Mouse (Mus musculus) liver, embryonic 14.5 days (tissue): ENCODE results near the gene Mdp1. TPM values are rescaled to one million over a fixed set of nuclear protein-coding genes. Genes with fewer than 3 reads are reported as not detected.

Experiments
- ATAC-seq: fragments of 200-750 bp; cut with Nextera tagmentation; 2 replicates; pipeline ENCODE4 v1.8.0; 2017; ENCODE audit warnings: moderate number of reproducible peaks, mild to moderate bottlenecking, moderate library complexity; ENCODE audit not compliant: insufficient read depth
- DNase-seq, 3 experiments: peaks; one replicate each; pipeline ENCODE4 v3.0.0-alpha.2; 2012 to 2013; ENCODE audit warnings: low read depth in 3 of 3, low spot score in 3 of 3
- H3K27ac ChIP-seq: fragments of 300-500 bp; sonication (generic); 2 replicates; pipeline ENCODE4 v1.5.1; 2014; ENCODE audit warnings: moderate library complexity, mild to moderate bottlenecking, control low read depth, inconsistent platforms
- H3K27me3 ChIP-seq: fragments of 300-500 bp; sonication (generic); 2 replicates; pipeline ENCODE4 v1.6.1; 2014; ENCODE audit warnings: mild to moderate bottlenecking, low read length, moderate library complexity; ENCODE audit not compliant: control insufficient read depth, insufficient read depth
- H3K36me3 ChIP-seq: fragments of 300-500 bp; sonication (generic); replicated peaks from 2 replicates; pipeline ENCODE4 v1.6.1; 2014; ENCODE audit warnings: low read depth; ENCODE audit not compliant: control insufficient read depth, insufficient read depth
- H3K4me1 ChIP-seq, 2 experiments: fragments of 200-500 bp in 1 of 2; fragments of 300-500 bp in 1 of 2; sonication (generic) in 1 of 2; replicated peaks; 2 replicates each; pipeline ENCODE4 v1.6.1; 2012 to 2014; ENCODE audit warnings: antibody characterized with exemption in 1 of 2, inconsistent platforms in 1 of 2, low read length in 1 of 2; ENCODE audit not compliant: control insufficient read depth in 2 of 2, insufficient read depth in 2 of 2
- H3K4me2 ChIP-seq: fragments of 300-500 bp; sonication (generic); 2 replicates; pipeline ENCODE4 v1.6.1; 2014; ENCODE audit warnings: low read depth, mild to moderate bottlenecking, control low read depth, moderate library complexity
- H3K4me3 ChIP-seq, 2 experiments: fragments of 200-500 bp in 1 of 2; fragments of 300-500 bp in 1 of 2; sonication (generic) in 1 of 2; 2 replicates each; pipeline ENCODE4 v1.5.1; 2012 to 2014; ENCODE audit warnings: low read depth in 2 of 2, low read length in 2 of 2, mild to moderate bottlenecking in 2 of 2, control low read depth in 1 of 2, inconsistent platforms in 1 of 2, moderate library complexity in 1 of 2; ENCODE audit not compliant: insufficient read depth in 1 of 2
- H3K9ac ChIP-seq: fragments of 300-500 bp; sonication (generic); replicated peaks from 2 replicates; pipeline ENCODE4 v1.6.1; 2014; ENCODE audit warnings: mild to moderate bottlenecking, control low read depth, moderate library complexity
- H3K9me3 ChIP-seq: fragments of 300-500 bp; sonication (generic); 2 replicates; pipeline ENCODE4 v1.6.1; 2016; ENCODE audit warnings: low read length, mixed read lengths; ENCODE audit not compliant: control insufficient read depth
- CTCF ChIP-seq: IDR thresholded peaks from 2 replicates; pipeline ENCODE4 v1.5.1; 2016; ENCODE audit warnings: antibody characterized with exemption, low read depth, control low read depth
- EP300 ChIP-seq: IDR thresholded peaks from 2 replicates; pipeline ENCODE4 v1.6.1; 2016; ENCODE audit warnings: antibody characterized with exemption, low read depth
- WGBS: fragments of 180-500 bp; shearing (Covaris S2); extraction: QIAGEN DNeasy Blood & Tissue Kit; methylation state at CpG from one replicate; pipeline ENCODE4 v1.1.7; 2014; ENCODE audit not compliant: insufficient replicate concordance; 5-methylcytosine and 5-hydroxymethylcytosine counted together
- polyA plus RNA-seq, 2 experiments: library from polyadenylated mRNA; depleted of rRNA in 1 of 2; stranded (reverse) in 1 of 2; unstranded in 1 of 2; fragments of >200 nt; fragmentation: Nextera tagmentation in 1 of 2; extraction: Ambion mirVana in 1 of 2; gene quantifications; 2 replicates each; pipeline versions ENCODE4 v1.2.1 to v1.2.3; 2012 to 2014

Gene Mdp1
- polyA plus RNA-seq, 2 experiments, result 13.4 to 15.5 TPM

GRCm38 (mm10) chr14:55613346-55613745 lies 47.0 kb downstream of the Mdp1 start:
- TF ChIP-seq EP300 (no peak), CTCF (no peak)
- Histone ChIP-seq H3K27me3 (no peaks in the 10 kb centered on the region), H3K27ac (peak overlapping the region; percentile 16; the same call in 1 of the 2 replicates), H3K4me1 (peaks cover 15 to 22% of the 10 kb centered on the region in 2 experiments), H3K36me3 (peaks cover 14% of the 10 kb centered on the region), H3K9ac (no peak overlapping the region), H3K4me2 (no peak overlapping the region), H3K4me3 (no peak overlapping the region), H3K9me3 (no peaks in the 10 kb centered on the region)
- DNase-seq, result no peak
- no peak for ATAC-seq
- WGBS, result 66% methylated on average over 6 of the region's 6 CpGs

GRCm38 (mm10) chr14:55608339-55608738 lies 52.0 kb downstream of the Mdp1 start:
- no peak overlapping the region for H3K4me2 ChIP-seq

More at GRCm38 (mm10) chr14:55608339-55608738, 52.0 kb downstream of the Mdp1 start:
- peaks cover 12 to 23% of the 10 kb centered on the region in 2 experiments for H3K4me1 ChIP-seq
- DNase-seq (no peak), ATAC-seq (no peak)
- WGBS, result 77% methylated on average over 6 of the region's 6 CpGs
- no peak overlapping the region for H3K4me3 ChIP-seq
- no peak overlapping the region for H3K27ac ChIP-seq
- H3K9me3 ChIP-seq, result no peaks in the 10 kb centered on the region
- no peak overlapping the region for H3K9ac ChIP-seq
- H3K36me3 ChIP-seq, result peaks cover 44% of the 10 kb centered on the region
- TF ChIP-seq EP300 (no peak), CTCF (no peak)
- H3K27me3 ChIP-seq, result no peaks in the 10 kb centered on the region

Other genes starting within 250 kb of the Mdp1 start
Only the 30 nearest of the 35 such genes appear.
- gene Carmil3, start 169.9 kb downstream of the Mdp1 start, polyA plus RNA-seq (2012; rRNA removed), result 2.6 TPM in 2 replicates
- 0.32 and 0.45 TPM in 2 replicates for gene Carmil3, start 169.9 kb downstream of the Mdp1 start, polyA plus RNA-seq (2014; fragmentation: Nextera tagmentation; extraction: Ambion mirVana)
- gene Cpne6, start 150.1 kb downstream of the Mdp1 start, polyA plus RNA-seq (2012; rRNA removed), result 0.05 and 0.06 TPM in 2 replicates
- not detected in 2 replicates for gene Cpne6, start 150.1 kb downstream of the Mdp1 start, polyA plus RNA-seq (2014; fragmentation: Nextera tagmentation; extraction: Ambion mirVana)
- not detected in 2 replicates for gene Nrl, start 135.5 kb downstream of the Mdp1 start, polyA plus RNA-seq (2012; rRNA removed)
- not detected in 2 replicates for gene Nrl, start 135.5 kb downstream of the Mdp1 start, polyA plus RNA-seq (2014; fragmentation: Nextera tagmentation; extraction: Ambion mirVana)
- 19.6 and 21.9 TPM in 2 replicates for gene Pck2, start 120.2 kb downstream of the Mdp1 start, polyA plus RNA-seq (2012; rRNA removed)
- gene Pck2, start 120.2 kb downstream of the Mdp1 start, polyA plus RNA-seq (2014; fragmentation: Nextera tagmentation; extraction: Ambion mirVana), result 15.6 and 20.6 TPM in 2 replicates
- 25.4 and 30.9 TPM in 2 replicates for gene Dcaf11, start 100.5 kb downstream of the Mdp1 start, polyA plus RNA-seq (2012; rRNA removed)
- gene Dcaf11, start 100.5 kb downstream of the Mdp1 start, polyA plus RNA-seq (2014; fragmentation: Nextera tagmentation; extraction: Ambion mirVana), result 47.5 and 51.2 TPM in 2 replicates
- gene A730061H03Rik, start 100.1 kb downstream of the Mdp1 start, polyA plus RNA-seq (2012; rRNA removed), result 0.95 and 1.3 TPM in 2 replicates
- gene A730061H03Rik, start 100.1 kb downstream of the Mdp1 start, polyA plus RNA-seq (2014; fragmentation: Nextera tagmentation; extraction: Ambion mirVana), result 1.8 and 2.1 TPM in 2 replicates
- gene Fitm1, start 84.9 kb downstream of the Mdp1 start, polyA plus RNA-seq (2012; rRNA removed), result 0.19 and 0.38 TPM in 2 replicates
- 0.37 and 0.58 TPM in 2 replicates for gene Fitm1, start 84.9 kb downstream of the Mdp1 start, polyA plus RNA-seq (2014; fragmentation: Nextera tagmentation; extraction: Ambion mirVana)
- gene Psme1, start 82.4 kb downstream of the Mdp1 start, polyA plus RNA-seq (2012; rRNA removed), result 32.0 and 51.1 TPM in 2 replicates
- 99.9 and 103 TPM in 2 replicates for gene Psme1, start 82.4 kb downstream of the Mdp1 start, polyA plus RNA-seq (2014; fragmentation: Nextera tagmentation; extraction: Ambion mirVana)
- gene Emc9, start 75.2 kb downstream of the Mdp1 start, polyA plus RNA-seq (2012; rRNA removed), result 19.2 and 20.3 TPM in 2 replicates
- gene Emc9, start 75.2 kb downstream of the Mdp1 start, polyA plus RNA-seq (2014; fragmentation: Nextera tagmentation; extraction: Ambion mirVana), result 32.8 and 33.0 TPM in 2 replicates
- 36.2 and 56.0 TPM in 2 replicates for gene Psme2, start 69.4 kb downstream of the Mdp1 start, polyA plus RNA-seq (2012; rRNA removed)
- gene Psme2, start 69.4 kb downstream of the Mdp1 start, polyA plus RNA-seq (2014; fragmentation: Nextera tagmentation; extraction: Ambion mirVana), result 181 and 190 TPM in 2 replicates
- 6.2 and 6.5 TPM in 2 replicates for gene Rnf31, start 68.8 kb downstream of the Mdp1 start, polyA plus RNA-seq (2012; rRNA removed)
- gene Rnf31, start 68.8 kb downstream of the Mdp1 start, polyA plus RNA-seq (2014; fragmentation: Nextera tagmentation; extraction: Ambion mirVana), result 6.6 and 7.6 TPM in 2 replicates
- 13.5 and 15.1 TPM in 2 replicates for gene Irf9, start 56.9 kb downstream of the Mdp1 start, polyA plus RNA-seq (2012; rRNA removed)
- 11.2 and 13.8 TPM in 2 replicates for gene Irf9, start 56.9 kb downstream of the Mdp1 start, polyA plus RNA-seq (2014; fragmentation: Nextera tagmentation; extraction: Ambion mirVana)
- 1.7 and 1.9 TPM in 2 replicates for gene Rec8, start 42.5 kb downstream of the Mdp1 start, polyA plus RNA-seq (2012; rRNA removed)
- gene Rec8, start 42.5 kb downstream of the Mdp1 start, polyA plus RNA-seq (2014; fragmentation: Nextera tagmentation; extraction: Ambion mirVana), result 0.87 and 1.0 TPM in 2 replicates
- gene Ipo4, start 24.6 kb downstream of the Mdp1 start, polyA plus RNA-seq (2012; rRNA removed), result 13.5 and 27.6 TPM in 2 replicates
- gene Ipo4, start 24.6 kb downstream of the Mdp1 start, polyA plus RNA-seq (2014; fragmentation: Nextera tagmentation; extraction: Ambion mirVana), result 22.6 and 27.9 TPM in 2 replicates
- gene Gm49378, start 22.6 kb downstream of the Mdp1 start, polyA plus RNA-seq (2012; rRNA removed), result 2.0 and 3.4 TPM in 2 replicates
- 2.0 and 2.9 TPM in 2 replicates for gene Gm49378, start 22.6 kb downstream of the Mdp1 start, polyA plus RNA-seq (2014; fragmentation: Nextera tagmentation; extraction: Ambion mirVana)
- gene Tm9sf1, start 16.7 kb downstream of the Mdp1 start, polyA plus RNA-seq (2012; rRNA removed), result 26.4 and 33.2 TPM in 2 replicates
- 42.8 and 45.4 TPM in 2 replicates for gene Tm9sf1, start 16.7 kb downstream of the Mdp1 start, polyA plus RNA-seq (2014; fragmentation: Nextera tagmentation; extraction: Ambion mirVana)
- gene Tssk4, start 10.3 kb downstream of the Mdp1 start, polyA plus RNA-seq (2012; rRNA removed), result 0.34 and 0.39 TPM in 2 replicates
- 0.19 and 0.23 TPM in 2 replicates for gene Tssk4, start 10.3 kb downstream of the Mdp1 start, polyA plus RNA-seq (2014; fragmentation: Nextera tagmentation; extraction: Ambion mirVana)
- 10.6 and 14.1 TPM in 2 replicates for gene Gmpr2, start 11.4 kb upstream of the Mdp1 start, polyA plus RNA-seq (2012; rRNA removed)
- gene Gmpr2, start 11.4 kb upstream of the Mdp1 start, polyA plus RNA-seq (2014; fragmentation: Nextera tagmentation; extraction: Ambion mirVana), result 17.9 and 18.2 TPM in 2 replicates
- 101 and 168 TPM in 2 replicates for gene Nedd8, start 11.6 kb upstream of the Mdp1 start, polyA plus RNA-seq (2012; rRNA removed)
- 279 and 286 TPM in 2 replicates for gene Nedd8, start 11.6 kb upstream of the Mdp1 start, polyA plus RNA-seq (2014; fragmentation: Nextera tagmentation; extraction: Ambion mirVana)
- gene Tinf2, start 21.3 kb upstream of the Mdp1 start, polyA plus RNA-seq (2012; rRNA removed), result 13.4 and 16.6 TPM in 2 replicates
- gene Tinf2, start 21.3 kb upstream of the Mdp1 start, polyA plus RNA-seq (2014; fragmentation: Nextera tagmentation; extraction: Ambion mirVana), result 19.0 and 19.3 TPM in 2 replicates
- 2.0 and 2.4 TPM in 2 replicates for gene Tgm1, start 53.4 kb upstream of the Mdp1 start, polyA plus RNA-seq (2012; rRNA removed)
- 2.0 and 2.3 TPM in 2 replicates for gene Tgm1, start 53.4 kb upstream of the Mdp1 start, polyA plus RNA-seq (2014; fragmentation: Nextera tagmentation; extraction: Ambion mirVana)
- gene Rabggta, start 61.8 kb upstream of the Mdp1 start, polyA plus RNA-seq (2012; rRNA removed), result 10.9 and 12.8 TPM in 2 replicates
- 7.4 and 8.1 TPM in 2 replicates for gene Rabggta, start 61.8 kb upstream of the Mdp1 start, polyA plus RNA-seq (2014; fragmentation: Nextera tagmentation; extraction: Ambion mirVana)
- gene Dhrs1, start 85.2 kb upstream of the Mdp1 start, polyA plus RNA-seq (2012; rRNA removed), result 21.2 and 31.0 TPM in 2 replicates
- gene Dhrs1, start 85.2 kb upstream of the Mdp1 start, polyA plus RNA-seq (2014; fragmentation: Nextera tagmentation; extraction: Ambion mirVana), result 34.4 and 40.4 TPM in 2 replicates
- gene Nop9, start 85.2 kb upstream of the Mdp1 start, polyA plus RNA-seq (2012; rRNA removed), result 13.1 and 13.2 TPM in 2 replicates
- gene Nop9, start 85.2 kb upstream of the Mdp1 start, polyA plus RNA-seq (2014; fragmentation: Nextera tagmentation; extraction: Ambion mirVana), result 20.8 and 27.5 TPM in 2 replicates
- 37.3 and 42.1 TPM in 2 replicates for gene Cideb, start 98.0 kb upstream of the Mdp1 start, polyA plus RNA-seq (2012; rRNA removed)
- 40.0 and 42.8 TPM in 2 replicates for gene Cideb, start 98.0 kb upstream of the Mdp1 start, polyA plus RNA-seq (2014; fragmentation: Nextera tagmentation; extraction: Ambion mirVana)
- gene Ltb4r2, start 100.9 kb upstream of the Mdp1 start, polyA plus RNA-seq (2012; rRNA removed), result 0.65 and 0.67 TPM in 2 replicates
- gene Ltb4r2, start 100.9 kb upstream of the Mdp1 start, polyA plus RNA-seq (2014; fragmentation: Nextera tagmentation; extraction: Ambion mirVana), result 0.39 and 0.67 TPM in 2 replicates
- gene Ltb4r1, start 105.5 kb upstream of the Mdp1 start, polyA plus RNA-seq (2012; rRNA removed), result 2.9 and 3.3 TPM in 2 replicates
- gene Ltb4r1, start 105.5 kb upstream of the Mdp1 start, polyA plus RNA-seq (2014; fragmentation: Nextera tagmentation; extraction: Ambion mirVana), result 1.7 and 2.7 TPM in 2 replicates
- gene Adcy4, start 123.6 kb upstream of the Mdp1 start, polyA plus RNA-seq (2012; rRNA removed), result 0.88 and 1.0 TPM in 2 replicates
- gene Adcy4, start 123.6 kb upstream of the Mdp1 start, polyA plus RNA-seq (2014; fragmentation: Nextera tagmentation; extraction: Ambion mirVana), result 0.66 and 1.2 TPM in 2 replicates
- 13.1 and 15.1 TPM in 2 replicates for gene Ripk3, start 128.4 kb upstream of the Mdp1 start, polyA plus RNA-seq (2012; rRNA removed)
- 18.2 and 22.0 TPM in 2 replicates for gene Ripk3, start 128.4 kb upstream of the Mdp1 start, polyA plus RNA-seq (2014; fragmentation: Nextera tagmentation; extraction: Ambion mirVana)
- gene Nfatc4, start 162.6 kb upstream of the Mdp1 start, polyA plus RNA-seq (2012; rRNA removed), result 0.89 and 1.0 TPM in 2 replicates
- gene Nfatc4, start 162.6 kb upstream of the Mdp1 start, polyA plus RNA-seq (2014; fragmentation: Nextera tagmentation; extraction: Ambion mirVana), result 0.33 and 0.66 TPM in 2 replicates